Mouse (Mus musculus) gastrocnemius, postnatal 4 days (tissue): Measurements from ENCODE around the gene AC161166.1. TPM values are rescaled to one million over a fixed set of nuclear protein-coding genes. Genes with fewer than 3 reads are reported as not detected.

Source experiments
- DNase-seq, 2 experiments: peaks; one replicate each; pipeline ENCODE4 v3.0.0; 2021 to 2022; ENCODE audit warnings: low spot score in 2 of 2, mixed read lengths in 2 of 2
- long read RNA-seq, 2 experiments: library from polyadenylated mRNA; stranded (forward); transcript quantifications; one replicate each; pipeline ENCODE4 v2.0.0; 2021
- total RNA-seq, 2 experiments: library from RNA; stranded (reverse); gene quantifications; 2 replicates each; pipeline ENCODE4 v1.2.3; 2021

The AC161166.1 gene
- total RNA-seq: not detected
- long read RNA-seq, experiment 1: 0 reads
- long read RNA-seq, experiment 2: 0 reads

DNA sequence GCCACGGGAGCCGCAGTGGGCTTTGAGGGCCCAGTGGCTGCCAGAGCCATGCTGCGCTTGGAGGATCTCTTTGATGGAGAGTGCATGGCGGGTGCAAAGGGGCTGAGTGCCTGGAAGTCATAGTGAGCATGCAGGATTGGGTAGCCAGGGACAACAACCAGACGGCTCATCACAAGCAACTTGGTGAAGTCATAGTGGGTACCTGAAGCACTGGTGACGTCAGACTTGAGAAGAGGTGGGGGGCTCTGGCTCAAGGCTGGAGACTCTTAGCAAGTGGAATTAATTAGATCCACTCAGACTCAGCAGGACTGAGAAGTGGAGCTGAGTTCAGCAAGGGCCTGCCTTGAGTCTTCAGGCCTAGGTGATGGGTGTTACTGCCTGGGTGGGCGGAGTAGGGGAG lies at the start of gene AC161166.1:
Gene AC161166.1 (minus strand): TSS at position 101 of the 400 bp plus-strand sequence.
- no peak for DNase-seq

DNA sequence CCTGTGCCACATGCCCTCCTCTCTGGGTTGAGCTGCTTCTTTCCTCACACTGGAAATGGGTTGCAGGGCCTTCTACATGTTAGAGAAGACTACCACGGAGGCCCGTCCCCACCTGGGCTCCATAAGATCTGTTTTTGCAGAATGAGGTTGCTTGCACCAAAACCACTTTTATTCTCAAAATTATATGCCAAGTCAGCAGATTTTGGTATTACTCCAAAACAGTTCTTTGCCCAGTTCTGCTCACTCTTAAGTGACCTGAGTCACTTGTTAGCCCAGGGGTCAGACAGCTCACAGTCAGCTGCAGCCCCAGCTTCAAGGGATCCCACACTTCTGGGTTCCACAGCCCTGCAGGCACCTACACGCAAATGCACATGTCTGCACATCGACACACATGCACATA lies 49.2 kb upstream of the AC161166.1 start:
- DNase-seq: no peak

DNA sequence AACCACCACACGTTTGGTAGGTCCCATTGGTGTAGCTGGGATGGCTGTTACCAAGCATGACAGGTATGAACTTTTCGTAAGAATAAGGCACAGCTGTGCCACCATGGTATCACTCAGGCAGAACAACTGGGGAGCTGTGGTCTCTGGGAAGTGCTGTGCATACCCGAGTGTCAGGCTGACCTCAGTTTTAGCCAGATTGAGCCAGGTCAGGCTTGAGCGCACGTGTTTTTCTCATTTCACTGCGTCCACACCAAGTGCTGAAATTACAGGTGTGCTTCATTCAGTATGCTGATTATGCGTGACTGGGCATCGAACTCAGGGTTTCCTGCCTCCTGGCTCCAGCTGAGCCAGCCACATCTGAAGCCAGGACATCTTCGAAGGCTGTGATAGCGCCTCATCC lies 43.5 kb upstream of the AC161166.1 start:
- no peak for DNase-seq

- DNase-seq: no peak
These were observed 39.9 kb upstream of the AC161166.1 start for GRCm38 (mm10) chr7:24551985-24552759.

GRCm38 (mm10) chr7:24547534-24548036 lies 35.3 kb upstream of the AC161166.1 start:
- no peak for DNase-seq

GRCm38 (mm10) chr7:24546634-24547389 lies 34.6 kb upstream of the AC161166.1 start:
- DNase-seq: peak; percentile 99

DNA sequence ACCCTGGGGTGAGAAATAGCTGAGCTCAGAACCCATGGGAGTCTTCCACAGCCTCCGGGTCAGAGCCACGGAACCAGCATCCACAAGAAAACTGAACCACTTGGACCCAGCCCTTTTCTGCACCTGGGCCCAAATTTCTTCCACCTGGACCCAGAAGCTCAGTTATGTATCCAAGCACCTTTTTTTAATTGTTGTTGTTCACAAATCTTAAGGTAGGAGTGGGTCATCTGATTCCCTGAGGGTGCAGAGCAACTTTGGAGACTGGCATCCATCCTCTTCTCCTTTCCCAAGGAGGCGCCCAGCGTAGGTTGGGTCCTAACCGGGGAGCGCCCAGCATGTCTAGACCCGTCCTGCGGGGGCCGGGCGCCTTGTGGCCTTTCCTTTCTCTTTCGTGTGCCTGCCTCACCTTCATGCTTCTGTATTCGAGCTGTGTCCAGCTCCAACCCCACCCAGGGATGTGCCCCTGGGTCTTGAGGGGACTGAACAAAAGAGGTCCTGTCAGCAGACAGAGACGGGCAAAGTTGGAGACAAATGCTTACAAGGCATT lies 33.9 kb upstream of the AC161166.1 start, which contains the start of the genes Pinlyp and Xrcc1:
Gene Pinlyp (minus strand): TSS at position 51 of the 547 bp plus-strand sequence.
Gene Xrcc1 (plus strand): TSS at position 222 of the 547 bp plus-strand sequence.
- no peak for DNase-seq

- no peak for DNase-seq
These were observed 32.3 kb upstream of the AC161166.1 start for GRCm38 (mm10) chr7:24544506-24544905.

DNA sequence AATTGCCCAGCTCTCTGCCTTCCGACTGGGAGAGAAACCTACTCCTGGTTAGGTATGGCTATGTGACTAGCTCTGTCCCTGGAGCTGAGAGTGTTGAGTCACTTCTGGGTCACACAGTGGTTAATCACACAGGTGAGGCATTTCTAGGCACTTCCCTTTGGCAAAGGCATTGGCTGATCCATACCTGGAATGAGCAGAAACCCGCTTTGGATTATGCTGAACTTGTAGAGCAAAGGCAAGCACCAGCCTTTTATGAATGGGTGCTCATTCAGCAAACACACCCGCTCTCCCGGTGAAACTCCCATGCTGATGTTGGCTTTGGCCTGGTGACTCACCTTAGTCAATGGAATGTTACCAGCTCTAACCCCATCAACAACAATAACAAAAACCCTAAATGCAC lies 27.4 kb upstream of the AC161166.1 start:
- DNase-seq: no peak

DNA sequence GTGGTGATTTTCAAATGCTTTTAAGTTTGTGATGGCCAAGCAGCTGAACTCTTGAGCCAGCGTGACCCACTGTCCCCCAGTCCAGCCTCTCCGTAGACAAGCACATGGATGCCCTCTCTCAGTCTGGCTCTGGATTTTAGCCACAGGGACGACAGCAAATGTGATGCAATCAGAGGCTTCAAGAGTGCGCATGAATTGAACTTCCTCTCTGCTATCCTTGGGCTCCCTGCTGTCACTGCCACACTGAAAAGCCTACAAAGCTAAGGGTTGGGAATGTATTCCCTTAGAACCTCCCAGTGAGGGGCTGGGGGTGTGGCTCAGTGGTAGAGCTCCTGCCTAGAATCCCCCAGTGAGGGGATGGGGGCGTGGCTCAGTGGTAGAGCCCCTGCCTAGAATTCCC lies 26.4 kb upstream of the AC161166.1 start:
- no peak for DNase-seq

DNA sequence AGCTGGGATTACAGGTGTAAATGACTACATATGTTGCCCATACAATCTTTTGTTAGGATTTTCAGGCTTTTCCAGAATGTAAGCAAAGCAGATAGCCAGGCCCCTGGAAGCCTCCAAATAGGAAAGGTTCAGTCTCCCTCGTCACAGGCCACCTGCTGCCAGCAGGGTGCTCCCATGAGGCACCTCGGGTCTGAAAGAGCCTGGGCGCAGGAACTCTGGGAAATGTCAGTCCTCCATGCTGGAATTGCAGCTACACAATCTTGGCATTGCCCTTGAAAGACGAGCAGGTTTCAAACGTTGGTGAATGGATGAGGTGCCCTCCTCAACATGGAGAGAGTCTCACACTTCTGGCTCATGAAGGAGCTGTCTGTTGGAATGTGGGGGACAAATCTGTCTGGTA lies 25.9 kb upstream of the AC161166.1 start:
- no peak for DNase-seq

DNA sequence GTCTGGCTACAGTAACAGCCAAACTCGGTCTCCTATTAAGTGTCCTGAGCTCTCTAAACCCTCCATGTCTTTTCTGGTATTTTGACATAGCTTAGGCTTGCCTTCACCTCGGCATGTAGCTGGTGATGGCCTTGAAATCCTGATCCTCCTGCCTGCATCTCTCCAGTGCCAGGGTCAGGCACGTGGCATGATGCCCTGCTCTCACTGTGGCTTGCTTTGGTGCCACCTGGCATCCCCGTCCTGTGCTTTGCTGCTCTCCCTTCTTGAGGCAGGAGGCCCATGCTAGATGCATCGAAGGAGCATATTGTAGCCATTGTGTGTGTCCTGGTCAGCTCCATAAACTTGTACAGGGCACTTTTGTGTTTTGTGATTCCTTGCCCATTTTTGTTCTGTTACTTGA lies 25.3 kb upstream of the AC161166.1 start:
- DNase-seq: no peak

DNA sequence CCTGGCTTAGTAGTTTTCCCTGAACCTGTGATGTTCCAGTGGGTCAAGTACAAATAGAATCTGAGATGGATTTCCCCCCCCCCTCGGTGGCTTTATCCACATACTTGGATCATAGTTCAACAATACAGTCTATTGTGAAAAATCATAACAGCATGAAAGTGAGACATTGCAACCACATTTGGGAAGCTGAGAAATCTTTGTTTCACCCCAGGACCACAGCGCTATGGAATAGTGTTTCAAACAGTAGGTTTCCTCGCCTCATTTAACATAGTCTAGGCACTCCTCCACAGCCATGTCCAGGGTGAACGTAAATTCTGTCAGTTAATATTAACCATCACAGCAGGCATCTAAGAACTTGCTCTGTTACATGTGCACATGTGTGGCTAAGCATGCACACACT lies 24.8 kb upstream of the AC161166.1 start:
- DNase-seq: no peak

DNA sequence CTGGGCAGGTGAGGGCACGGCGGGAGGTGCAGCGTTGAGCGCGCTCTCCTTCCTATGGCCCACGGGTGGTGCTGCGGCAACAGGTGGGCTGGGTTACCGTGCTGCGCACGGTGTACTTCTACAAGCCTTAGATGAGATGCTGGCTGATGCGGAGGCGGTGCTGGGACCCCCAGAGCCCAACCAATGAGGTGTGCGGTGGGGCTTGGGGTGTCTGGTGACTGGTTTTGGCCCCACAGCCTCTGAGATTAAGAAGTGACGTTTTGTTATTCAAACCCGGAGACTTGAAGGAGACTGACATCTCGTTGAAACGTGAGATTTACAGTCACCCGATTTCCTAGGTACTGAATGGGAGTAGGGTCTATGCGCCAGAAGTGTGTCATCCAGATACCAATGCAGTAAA lies 22.0 kb upstream of the AC161166.1 start:
- DNase-seq: no peak

- DNase-seq: no peak
These were observed 21.6 kb upstream of the AC161166.1 start for GRCm38 (mm10) chr7:24533806-24534205.

GRCm38 (mm10) chr7:24533031-24533571 lies 20.8 kb upstream of the AC161166.1 start:
- no peak for DNase-seq

DNA sequence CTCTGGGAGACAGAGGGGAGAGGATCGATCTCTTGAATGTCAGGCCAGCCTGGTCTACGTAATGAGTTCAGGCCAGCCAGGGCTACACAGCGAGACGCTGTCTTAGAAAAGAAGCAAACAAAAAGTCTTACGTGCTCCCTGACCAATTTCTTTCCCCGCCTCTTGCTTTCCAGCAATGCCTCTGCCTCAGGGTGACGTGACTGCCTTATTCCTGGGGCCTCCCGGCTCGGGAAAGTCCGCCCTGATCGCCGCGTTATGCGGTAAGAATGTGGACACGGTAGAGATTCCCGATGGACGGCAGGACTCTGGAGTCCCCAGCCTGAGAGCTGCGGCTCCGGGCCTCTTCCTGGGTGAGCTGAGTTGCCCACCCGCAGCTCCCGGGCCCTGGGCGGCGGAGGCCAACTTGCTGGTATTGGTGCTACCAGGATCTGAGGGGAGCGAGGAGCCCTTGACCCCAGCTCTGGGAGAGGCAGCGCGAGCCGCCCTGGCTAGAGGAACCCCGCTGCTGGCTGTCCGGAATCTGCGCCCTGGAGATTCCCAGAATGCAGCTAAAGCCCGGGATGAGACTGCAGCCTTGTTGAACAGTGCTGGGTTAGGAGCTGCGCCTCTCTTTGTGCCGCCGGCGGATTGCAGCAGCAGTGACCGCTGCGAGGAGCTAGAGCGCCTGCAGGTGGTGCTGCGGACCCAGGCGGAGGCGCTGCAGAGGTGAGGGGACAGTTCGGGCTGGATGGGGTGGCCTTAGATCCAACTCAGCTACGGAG lies 19.1 kb upstream of the AC161166.1 start:
- peak; percentile 59 to 82 for DNase-seq

DNA sequence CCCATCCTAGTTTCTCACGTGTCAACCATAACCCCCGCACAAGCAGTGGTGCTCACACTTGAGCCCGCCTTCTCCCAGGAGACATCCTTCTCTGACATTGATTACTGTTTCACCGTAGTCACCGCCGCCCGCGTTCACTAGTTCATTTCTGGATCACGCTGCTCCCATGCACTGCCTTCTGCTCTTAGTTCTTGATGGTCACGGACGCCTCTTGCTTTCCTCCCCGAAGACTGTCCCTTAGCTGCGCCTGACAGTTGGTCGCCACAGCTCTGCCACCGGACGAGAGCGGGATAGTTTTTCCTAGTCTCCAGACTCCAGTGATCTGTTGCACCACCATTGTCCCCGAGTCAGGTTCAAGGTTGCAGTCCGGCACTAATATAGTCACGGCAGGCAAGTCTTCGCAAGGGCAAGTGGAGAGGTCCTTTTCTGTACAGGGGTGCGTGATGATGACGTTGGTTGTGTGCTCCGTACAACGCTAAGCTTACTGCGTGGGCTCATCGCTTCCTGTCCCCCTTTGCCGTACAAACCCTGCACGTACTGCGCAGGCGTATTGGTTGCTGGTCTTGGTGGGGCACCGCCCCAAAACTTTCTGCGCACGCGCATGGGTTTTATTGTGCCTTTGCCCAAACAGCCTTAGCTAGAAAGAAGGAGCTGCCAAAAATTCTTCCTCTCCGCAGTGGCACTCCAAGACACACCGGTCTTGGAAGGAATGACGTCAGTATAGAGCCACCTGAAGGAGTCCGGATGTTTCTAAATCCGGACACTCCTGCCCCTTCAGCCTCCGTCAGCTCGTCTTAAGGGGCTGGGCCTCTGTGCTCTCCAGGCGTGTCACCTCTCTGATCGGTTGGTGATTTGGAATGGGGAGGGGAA lies 18.0 kb upstream of the AC161166.1 start, which contains the start of gene Irgq:
Gene Irgq (plus strand): TSS at position 628 of the 870 bp plus-strand sequence.
- DNase-seq: peak; percentile 98

GRCm38 (mm10) chr7:24529580-24529979 lies 17.3 kb upstream of the AC161166.1 start:
- DNase-seq: no peak

DNA sequence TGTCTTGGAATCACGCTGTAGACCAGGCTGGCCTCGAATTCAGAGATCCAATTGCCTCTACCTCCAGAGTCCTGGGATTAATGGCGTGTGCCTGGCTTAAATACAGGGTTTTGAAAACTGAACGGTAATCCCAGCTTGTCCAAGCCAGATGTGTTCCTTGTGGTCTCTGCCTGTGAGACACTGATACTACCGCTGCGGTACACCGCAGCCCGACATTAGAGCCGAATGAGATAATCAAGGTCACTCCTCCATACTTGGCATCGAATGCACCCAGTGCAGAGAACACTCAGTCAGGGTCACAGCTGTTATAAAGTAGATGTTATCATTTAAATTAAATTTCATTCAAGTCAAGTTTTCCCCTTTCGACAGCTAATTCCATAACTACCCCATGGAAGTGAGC lies 16.6 kb upstream of the AC161166.1 start:
- no peak for DNase-seq
